Mouse (Mus musculus): ENCODE data around the gene Capn15.

DNA sequence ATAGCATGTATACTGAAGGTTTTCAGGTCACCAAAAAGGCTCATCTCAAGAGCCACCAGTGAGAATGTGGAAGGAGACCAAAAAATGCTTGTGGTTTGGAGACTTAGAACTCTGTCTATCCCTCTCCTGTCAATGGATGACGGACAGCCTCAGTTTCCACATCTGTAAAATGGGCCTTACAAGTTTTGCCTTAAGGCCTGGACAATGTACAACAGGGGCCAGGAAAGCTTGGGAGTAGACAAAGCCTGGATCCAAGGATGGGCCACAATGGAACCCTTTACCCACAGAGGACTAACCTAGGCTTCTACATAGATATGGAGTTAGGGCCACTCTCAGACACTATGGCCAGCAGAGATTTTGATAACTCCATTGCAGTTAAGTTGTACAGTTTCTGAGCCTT is 1.5 kb downstream of the Capn15 start:
- TF ChIP-seq CTCF (IDR thresholded peaks at IDR 0.05 in 2 of 3, conservative IDR thresholded peaks at IDR 0.05 in 1 of 3; ENCODE audit: control insufficient read depth in 1 of 3, insufficient read depth in 1 of 3, low read depth in 2 of 3, low read length in 3 of 3, poor library complexity in 1 of 3, severe bottlenecking in 1 of 3) = no peak
- TF ChIP-seq UBTF (IDR thresholded peaks at IDR 0.05; ENCODE audit: borderline replicate concordance, insufficient read depth, low read depth, low read length) = no peak
- TF ChIP-seq KAT2A (conservative IDR thresholded peaks at IDR 0.05; ENCODE audit: low read depth, low read length) = no peak
- TF ChIP-seq ZKSCAN1 (IDR thresholded peaks at IDR 0.05; ENCODE audit: low read depth, low read length) = no peak
- TF ChIP-seq EP300 (IDR thresholded peaks at IDR 0.05; ENCODE audit: low read depth in 1 of 2, low read length in 2 of 2) = no peak
- peak; percentile 38; the same call in 1 of the 2 replicates for TF ChIP-seq HCFC1 (IDR thresholded peaks at IDR 0.05; ENCODE audit: low read depth, low read length)
- no peak for TF ChIP-seq MYC (IDR thresholded peaks at IDR 0.05; ENCODE audit: low read depth, low read length)
- no peak for TF ChIP-seq SMC3 (IDR thresholded peaks at IDR 0.05; ENCODE audit: low read depth, low read length)
- TF ChIP-seq MEF2A (IDR thresholded peaks at IDR 0.05; ENCODE audit: extremely low read depth, insufficient replicate concordance, low read depth, low read length, poor library complexity, severe bottlenecking) = no peak
- TF ChIP-seq POLR2A (IDR thresholded peaks at IDR 0.05; ENCODE audit: control insufficient read depth in 1 of 2, insufficient read depth in 1 of 2, low read depth in 1 of 2, low read length in 2 of 2, poor library complexity in 1 of 2) = no peak
- TF ChIP-seq ZC3H11A (IDR thresholded peaks at IDR 0.05; ENCODE audit: low read depth, low read length) = no peak
- TF ChIP-seq MAFK (IDR thresholded peaks at IDR 0.05; ENCODE audit: borderline replicate concordance, low read depth, low read length) = no peak

Measured in MEL (cell line).